Mouse (Mus musculus): Measurements from ENCODE around the gene Dnttip1. TPM values are rescaled to one million over a fixed set of nuclear protein-coding genes. Genes with fewer than 3 reads are reported as not detected.
A peak's percentile ranks its signal among the peaks of the same experiment; 100 is the strongest.

Dnttip1 gene
- total RNA-seq, 2 experiments from 2014 or later = 40.4 to 41.2 TPM

DNA sequence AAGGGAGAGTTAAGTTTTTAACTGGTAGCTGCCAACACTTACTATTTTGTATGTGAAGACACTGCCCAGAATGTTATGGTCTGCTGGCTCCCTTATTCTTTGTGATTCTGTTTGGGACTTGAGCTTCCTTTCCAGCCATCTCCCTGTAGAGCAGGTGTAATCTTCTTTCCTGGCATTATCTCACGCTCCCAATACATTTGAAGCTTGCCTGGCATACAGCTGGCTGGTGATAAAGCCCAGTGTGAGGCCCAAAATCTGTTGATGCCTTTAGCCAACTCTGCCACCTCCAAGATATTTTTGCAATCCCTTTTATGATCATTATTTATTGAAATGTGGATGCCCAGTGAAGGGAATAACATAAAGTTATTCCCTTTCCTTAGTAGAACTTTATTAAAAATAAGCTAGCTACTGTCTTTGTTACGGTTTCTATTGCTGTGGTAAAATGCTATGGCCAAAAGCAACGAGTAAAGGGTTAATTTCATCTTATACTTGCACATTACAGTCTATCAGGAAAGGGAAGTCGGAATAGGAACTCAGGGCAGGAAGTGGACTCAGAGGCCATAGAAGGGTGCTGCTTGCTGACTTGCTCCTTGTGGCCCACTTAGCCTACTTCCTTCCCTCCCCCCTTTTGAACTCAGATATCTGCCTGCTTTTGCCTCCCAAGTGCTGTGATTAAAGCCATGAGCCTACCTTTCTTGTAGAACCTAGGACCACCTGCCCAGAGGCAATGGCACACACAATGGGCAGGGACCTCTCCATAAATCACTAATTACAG is 14.5 kb downstream of the Dnttip1 start:
- Histone ChIP-seq H3K27ac (no peak overlapping the region), H3K4me3 (no peak overlapping the region)
- no peak for DNase-seq (ENCODE audit: low spot score in 2 of 2)
- TF ChIP-seq CTCF (conservative IDR thresholded peaks at IDR 0.05) = no peak

DNA sequence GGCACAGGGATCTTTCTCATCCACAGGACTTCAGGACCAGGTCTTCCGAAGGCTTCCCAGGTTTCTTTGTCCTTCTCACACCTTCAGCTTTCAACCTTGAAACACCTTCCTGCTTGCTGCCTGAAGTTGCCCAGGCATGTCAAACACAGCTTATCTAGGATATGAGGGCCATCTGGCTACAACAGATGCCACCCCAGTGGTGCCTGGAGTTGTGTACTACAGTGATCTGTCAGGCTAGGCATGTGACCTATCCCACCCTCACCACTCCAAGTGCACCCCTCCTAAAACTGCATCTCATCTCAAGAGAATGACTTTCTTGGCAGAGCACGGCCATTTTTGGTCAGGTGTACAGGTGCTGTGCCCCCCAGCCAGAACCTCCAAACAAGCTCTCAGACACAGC is 15.7 kb downstream of the Dnttip1 start:
- Histone ChIP-seq H3K27ac (peak overlapping the region; percentile 8; the same call in 1 of the 2 replicates), H3K4me3 (no peak overlapping the region)
- DNase-seq (ENCODE audit: low spot score in 2 of 2) = no peak
- no peak for TF ChIP-seq CTCF (conservative IDR thresholded peaks at IDR 0.05)

GRCm38 (mm10) chr2:164761971-164762370 is 16.2 kb downstream of the Dnttip1 start:
- no peak for TF ChIP-seq CTCF (conservative IDR thresholded peaks at IDR 0.05)
- Histone ChIP-seq H3K27ac (peak overlapping the region; percentile 8; the same call in 1 of the 2 replicates), H3K4me3 (no peak overlapping the region)
- DNase-seq (ENCODE audit: low spot score in 2 of 2) = no peak

DNA sequence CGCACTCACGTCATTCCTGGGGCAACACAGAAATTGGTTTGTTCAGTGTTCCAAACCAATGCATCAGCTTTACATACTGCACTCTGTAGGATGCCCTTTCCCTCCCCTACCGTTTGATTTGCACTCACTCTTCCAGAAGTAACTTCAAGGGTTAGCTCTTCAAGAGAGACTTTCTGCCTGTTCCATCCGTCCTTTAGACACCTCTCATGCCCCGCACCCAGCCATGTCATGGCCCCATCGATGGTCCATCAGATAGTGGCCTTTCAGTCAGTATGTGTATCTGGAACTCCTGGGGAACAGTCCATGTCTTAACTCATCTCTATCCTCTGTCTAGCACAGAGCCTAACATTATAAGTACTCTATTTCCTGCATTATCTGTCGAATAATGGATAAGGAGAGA is 16.8 kb downstream of the Dnttip1 start:
- no peak for DNase-seq (ENCODE audit: low spot score in 2 of 2)
- H3K27ac ChIP-seq = no peak overlapping the region
- H3K4me3 ChIP-seq = no peak overlapping the region
- TF ChIP-seq CTCF (conservative IDR thresholded peaks at IDR 0.05) = no peak

- no peak for TF ChIP-seq CTCF (conservative IDR thresholded peaks at IDR 0.05)
- peak in 1 of 2 experiments; percentile 39 for DNase-seq (ENCODE audit: low spot score in 2 of 2)
- H3K27ac ChIP-seq = peak overlapping the region; percentile 48; the same call in 1 of the 2 replicates
- no peak overlapping the region for H3K4me3 ChIP-seq
These were observed 20.1 kb downstream of the Dnttip1 start for GRCm38 (mm10) chr2:164765841-164766240.

GRCm38 (mm10) chr2:164767812-164768540 is 22.2 kb downstream of the Dnttip1 start:
- DNase-seq (ENCODE audit: low spot score in 2 of 2) = no peak
- H3K27ac ChIP-seq = no peak overlapping the region
- TF ChIP-seq CTCF (conservative IDR thresholded peaks at IDR 0.05) = no peak
- H3K4me3 ChIP-seq = no peak overlapping the region

GRCm38 (mm10) chr2:164769258-164770037 is 23.7 kb downstream of the Dnttip1 start, which contains the start of gene Ube2c:
Gene Ube2c (plus strand): TSS chr2:164769898.
- TF ChIP-seq CTCF (conservative IDR thresholded peaks at IDR 0.05) = peak; percentile 58
- DNase-seq (ENCODE audit: low spot score in 2 of 2) = peak; percentile 98
- Histone ChIP-seq H3K27ac (no peak within 1 kb of the TSS), H3K4me3 (peak within 1 kb of the TSS; percentile 67)

GRCm38 (mm10) chr2:164770279-164770678 is 24.5 kb downstream of the Dnttip1 start:
- TF ChIP-seq CTCF (conservative IDR thresholded peaks at IDR 0.05) = no peak
- Histone ChIP-seq H3K27ac (no peak overlapping the region), H3K4me3 (peak overlapping the region; percentile 67; the same call in 1 of the 2 replicates)
- no peak for DNase-seq (ENCODE audit: low spot score in 2 of 2)

DNA sequence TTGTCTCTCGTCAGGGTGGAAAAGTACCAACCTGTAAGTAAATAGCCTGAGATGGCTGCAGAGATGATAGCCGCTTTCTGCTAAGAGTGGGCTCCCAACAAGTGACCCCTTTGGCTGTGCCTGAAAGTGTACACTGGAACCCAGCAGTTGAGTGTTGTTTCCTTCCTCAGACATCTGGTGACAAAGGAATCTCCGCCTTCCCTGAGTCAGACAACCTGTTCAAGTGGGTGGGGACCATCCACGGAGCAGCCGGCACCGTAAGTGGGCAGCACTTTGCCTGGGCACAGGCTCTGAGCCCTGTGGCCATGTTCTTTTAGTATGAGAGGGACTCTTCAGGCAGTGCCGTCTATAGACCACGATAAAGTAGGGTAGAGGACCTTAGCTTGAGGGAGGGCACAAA is 25.3 kb downstream of the Dnttip1 start:
- Histone ChIP-seq H3K27ac (no peak overlapping the region), H3K4me3 (no peak overlapping the region)
- no peak for DNase-seq (ENCODE audit: low spot score in 2 of 2)
- no peak for TF ChIP-seq CTCF (conservative IDR thresholded peaks at IDR 0.05)

GRCm38 (mm10) chr2:164773229-164773988 is 27.6 kb downstream of the Dnttip1 start:
- Histone ChIP-seq H3K27ac (no peak overlapping the region), H3K4me3 (no peak overlapping the region)
- DNase-seq (ENCODE audit: low spot score in 2 of 2) = no peak
- TF ChIP-seq CTCF (conservative IDR thresholded peaks at IDR 0.05) = no peak

GRCm38 (mm10) chr2:164773989-164774364 is 28.2 kb downstream of the Dnttip1 start:
- Histone ChIP-seq H3K27ac (no peak overlapping the region), H3K4me3 (no peak overlapping the region)
- no peak for TF ChIP-seq CTCF (conservative IDR thresholded peaks at IDR 0.05)
- DNase-seq (ENCODE audit: low spot score in 2 of 2) = no peak

GRCm38 (mm10) chr2:164776130-164776529 is 30.3 kb downstream of the Dnttip1 start:
- Histone ChIP-seq H3K27ac (no peak overlapping the region), H3K4me3 (no peak overlapping the region)
- no peak for TF ChIP-seq CTCF (conservative IDR thresholded peaks at IDR 0.05)
- no peak for DNase-seq (ENCODE audit: low spot score in 2 of 2)
